Mouse (Mus musculus): ENCODE measurements around the gene Gm11111.

The Gm11111 gene

DNA sequence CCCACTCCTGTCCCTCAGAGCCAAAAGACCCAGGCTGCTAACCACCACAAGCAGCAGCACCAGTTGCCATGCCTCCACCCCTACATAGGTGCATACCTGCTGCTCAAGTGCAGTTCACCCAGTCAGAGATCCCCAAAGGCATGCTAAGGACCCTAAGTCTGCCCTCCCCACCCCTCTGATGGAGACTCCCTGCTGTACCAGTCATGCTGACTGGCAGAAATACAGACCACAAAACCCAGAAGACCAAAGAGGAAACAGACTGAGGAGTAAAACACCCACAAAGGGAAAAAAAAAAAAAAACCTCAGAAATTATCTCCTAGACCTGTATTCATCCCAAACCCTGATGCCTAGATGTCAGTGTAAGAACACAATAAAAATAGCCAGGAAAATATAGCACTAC, 33.4 kb downstream of the Gm11111 start:
- no peak for DNase-seq
